Mouse (Mus musculus) hindbrain, embryonic 15.5 days (tissue): ENCODE data around the gene 4930469K13Rik. TPM values are rescaled to one million over a fixed set of nuclear protein-coding genes. Genes with fewer than 3 reads are reported as not detected.

Experiments
- ATAC-seq: fragments of 200-750 bp; cut with Nextera tagmentation; 2 replicates; pipeline ENCODE4 v1.8.0; 2017; ENCODE audit warnings: low read depth, moderate number of reproducible peaks, moderate TSS enrichment; ENCODE audit not compliant: low FRiP score
- H3K27ac ChIP-seq: fragments of 300-500 bp; sonication (generic); replicated peaks from 2 replicates; pipeline ENCODE4 v1.5.1; 2015; ENCODE audit warnings: mild to moderate bottlenecking, inconsistent platforms
- H3K27me3 ChIP-seq: fragments of 300-500 bp; sonication (generic); 2 replicates; pipeline ENCODE4 v1.6.1; 2015; ENCODE audit warnings: control low read depth, inconsistent platforms
- H3K36me3 ChIP-seq: fragments of 300-500 bp; sonication (generic); 2 replicates; pipeline ENCODE4 v1.6.1; 2015; ENCODE audit warnings: control low read depth, inconsistent platforms
- H3K4me1 ChIP-seq: fragments of 300-500 bp; sonication (generic); replicated peaks from 2 replicates; pipeline ENCODE4 v1.6.1; 2015; ENCODE audit warnings: control low read depth, inconsistent platforms
- H3K4me2 ChIP-seq: fragments of 300-500 bp; sonication (generic); 2 replicates; pipeline ENCODE4 v1.6.1; 2015; ENCODE audit warnings: moderate library complexity, mild to moderate bottlenecking, inconsistent platforms
- H3K4me3 ChIP-seq: fragments of 300-500 bp; sonication (generic); 2 replicates; pipeline ENCODE4 v1.5.1; 2015; ENCODE audit warnings: mild to moderate bottlenecking, inconsistent platforms
- H3K9ac ChIP-seq: fragments of 300-500 bp; sonication (generic); 2 replicates; pipeline ENCODE4 v1.6.1; 2015; ENCODE audit warnings: inconsistent platforms
- H3K9me3 ChIP-seq: fragments of 300-500 bp; sonication (generic); 2 replicates; pipeline ENCODE4 v1.6.1; 2016; ENCODE audit warnings: control low read depth, inconsistent platforms
- WGBS: fragments of 180-500 bp; shearing (Covaris S2); methylation state at CpG from one replicate; pipeline ENCODE4 v1.1.7; 2015; 5-methylcytosine and 5-hydroxymethylcytosine counted together
- polyA plus RNA-seq: library from polyadenylated mRNA; unstranded; fragments of >200 nt; fragmentation: Nextera tagmentation; extraction: Ambion mirVana; gene quantifications from 2 replicates; pipeline ENCODE4 v1.2.1, GENCODE M21; 2015

Gene 4930469K13Rik
- polyA plus RNA-seq, 1 experiment from 2014 or later, result 8.5 TPM

- Histone ChIP-seq H3K9me3 (no peaks in the 10 kb centered on the region), H3K27me3 (no peaks in the 10 kb centered on the region), H3K9ac (no peak overlapping the region), H3K4me3 (no peak overlapping the region), H3K4me2 (no peak overlapping the region), H3K36me3 (no peaks in the 10 kb centered on the region), H3K4me1 (peaks cover 16% of the 10 kb centered on the region), H3K27ac (no peak overlapping the region)
- ATAC-seq, result no peak
- WGBS, result 57% methylated on average over 6 of the region's 6 CpGs
Observed at GRCm38 (mm10) chr11:33927321-33927720, 171.0 kb downstream of the 4930469K13Rik start.

GRCm38 (mm10) chr11:33926551-33926950 lies 171.8 kb downstream of the 4930469K13Rik start:
- no peak overlapping the region for H3K4me2 ChIP-seq
- H3K36me3 ChIP-seq, result no peaks in the 10 kb centered on the region
- H3K4me1 ChIP-seq, result peaks cover 16% of the 10 kb centered on the region
- H3K27ac ChIP-seq, result no peak overlapping the region
- H3K9ac ChIP-seq, result no peak overlapping the region
- no peak for ATAC-seq
- H3K27me3 ChIP-seq, result no peaks in the 10 kb centered on the region
- 70% methylated on average over 2 of the region's 2 CpGs for WGBS
- no peak overlapping the region for H3K4me3 ChIP-seq
- no peaks in the 10 kb centered on the region for H3K9me3 ChIP-seq

GRCm38 (mm10) chr11:33925778-33926177 lies 172.6 kb downstream of the 4930469K13Rik start:
- Histone ChIP-seq H3K4me1 (peaks cover 16% of the 10 kb centered on the region), H3K36me3 (no peaks in the 10 kb centered on the region), H3K27ac (no peak overlapping the region), H3K9ac (no peak overlapping the region), H3K27me3 (no peaks in the 10 kb centered on the region), H3K4me2 (no peak overlapping the region), H3K4me3 (no peak overlapping the region), H3K9me3 (no peaks in the 10 kb centered on the region)
- 52% methylated on average over 8 of the region's 8 CpGs for WGBS
- no peak for ATAC-seq

Other genes with a start within 250 kb of the 4930469K13Rik start
- gene Kcnmb1, start 135.5 kb downstream of the 4930469K13Rik start, polyA plus RNA-seq, result 0.25 and 0.28 TPM in 2 replicates
- 107 and 130 TPM in 2 replicates for gene Kcnip1, start 105.4 kb downstream of the 4930469K13Rik start, polyA plus RNA-seq
- 1.7 and 2.5 TPM in 2 replicates for gene Lcp2, start 51.6 kb downstream of the 4930469K13Rik start, polyA plus RNA-seq
- gene Foxi1, start 109.5 kb upstream of the 4930469K13Rik start, polyA plus RNA-seq, result not detected in 2 replicates
- gene Fam196b, start 216.3 kb upstream of the 4930469K13Rik start, polyA plus RNA-seq, result 4.2 and 4.7 TPM in 2 replicates